Mouse (Mus musculus) adipose tissue, adult 10 weeks (tissue): ENCODE results near the gene Lrrc26. TPM values are rescaled to one million over a fixed set of nuclear protein-coding genes. Genes with fewer than 3 reads are reported as not detected.

Source experiments
- polyA plus RNA-seq: library from polyadenylated mRNA; stranded (reverse); fragments of 350-450 nt; fragmentation: Illumina TruSeq; extraction: RNeasy Lipid Tissue Mini Kit (QIAGEN cat#74804); gene quantifications from one replicate; pipeline ENCODE4 v1.2.3, GENCODE M21; 2014; ENCODE audit warnings: low read depth, low replicate concordance

Lrrc26 gene
- 2.9 TPM for polyA plus RNA-seq

GRCm38 (mm10) chr2:25289651-25290050 lies at the start of gene Lrrc26:
TSS of gene Lrrc26 (plus strand) at chr2:25289915.

GRCm38 (mm10) chr2:25242101-25242506 lies 47.6 kb upstream of the Lrrc26 start, which contains the start of the genes Rnf208 and Cysrt1:
TSS of gene Rnf208 (plus strand) at chr2:25242255.
TSS of gene Cysrt1 (minus strand) at chr2:25242452.

GRCm38 (mm10) chr2:25246183-25247072 lies 43.3 kb upstream of the Lrrc26 start, which contains the start of gene AL732309.1:
TSS of gene AL732309.1 (minus strand) at chr2:25246863.

GRCm38 (mm10) chr2:25255284-25255779 lies 34.4 kb upstream of the Lrrc26 start, which contains the start of gene Tmem203:
TSS of gene Tmem203 (plus strand) at chr2:25255439.

DNA sequence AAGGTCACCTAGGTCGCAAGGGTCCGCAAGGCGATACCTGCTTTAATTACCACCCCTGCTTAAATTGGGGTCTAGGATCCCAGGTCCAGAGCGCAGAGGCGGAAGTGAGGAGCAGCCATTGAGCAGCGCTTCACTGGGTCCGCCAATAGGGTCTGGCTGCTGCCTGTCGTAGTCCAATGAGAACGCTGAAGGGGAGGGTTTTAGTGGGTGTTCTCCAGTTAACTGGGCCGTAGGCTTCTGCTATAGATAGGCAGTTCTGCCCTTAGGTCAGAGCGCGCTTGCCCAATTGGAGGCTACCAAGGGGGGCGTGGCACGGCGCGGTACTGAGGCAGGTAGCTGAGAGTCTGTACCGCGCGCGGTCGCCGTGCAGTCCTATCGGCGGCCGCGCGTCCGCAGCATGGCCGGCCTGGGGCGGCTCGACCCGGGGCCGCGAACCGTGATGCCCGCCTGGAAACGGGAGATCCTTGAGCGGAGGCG lies 27.4 kb upstream of the Lrrc26 start, which contains the start of gene Tprn:
Tprn (plus strand) TSS at position 328 of the 477 bp plus-strand sequence.

DNA sequence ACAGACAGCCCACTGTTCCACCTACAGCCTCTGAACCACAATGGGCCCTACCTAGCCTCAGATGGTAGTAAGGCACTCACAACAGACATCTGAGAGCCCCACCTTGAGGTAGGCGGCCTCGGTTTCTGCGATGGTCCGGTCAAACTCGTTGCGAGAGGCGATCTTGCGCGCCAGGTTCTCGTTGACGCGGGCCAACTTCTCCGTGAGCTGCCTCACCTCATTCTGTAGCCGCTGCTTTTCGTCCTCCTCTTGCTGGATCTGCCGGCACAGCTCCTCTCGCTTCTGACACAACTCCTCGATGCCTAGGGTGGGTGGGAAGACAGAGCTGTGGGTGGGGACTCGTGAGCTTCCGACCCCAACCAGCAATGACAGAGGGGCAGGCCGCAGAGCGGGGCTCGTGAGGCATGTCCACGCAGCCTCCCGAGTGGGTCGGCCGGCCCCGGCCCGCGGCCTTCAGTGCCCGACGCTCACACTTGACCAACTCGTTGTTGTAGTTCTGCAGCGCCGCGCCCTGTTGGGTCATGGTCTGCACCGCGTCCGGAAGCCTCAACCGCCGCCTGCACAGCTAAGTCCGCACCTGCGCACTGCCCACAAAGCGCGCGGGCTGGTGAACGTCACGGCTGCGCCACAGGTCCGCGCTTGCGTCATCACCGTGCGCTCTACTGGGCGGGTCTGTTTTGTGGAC lies 17.7 kb upstream of the Lrrc26 start, which contains the start of the genes Ssna1 and Anapc2:
Ssna1 (minus strand) TSS at position 612 of the 685 bp plus-strand sequence.
Anapc2 (plus strand) TSS at position 652 of the 685 bp plus-strand sequence.

GRCm38 (mm10) chr2:25287927-25288649 lies 1.6 kb upstream of the Lrrc26 start, which contains the start of gene Tmem210:
TSS of gene Tmem210 (plus strand) at chr2:25288145.

GRCm38 (mm10) chr2:25318971-25319773 lies 29.5 kb downstream of the Lrrc26 start, which contains the start of gene Grin1:
TSS of gene Grin1 (minus strand) at chr2:25319187.

DNA sequence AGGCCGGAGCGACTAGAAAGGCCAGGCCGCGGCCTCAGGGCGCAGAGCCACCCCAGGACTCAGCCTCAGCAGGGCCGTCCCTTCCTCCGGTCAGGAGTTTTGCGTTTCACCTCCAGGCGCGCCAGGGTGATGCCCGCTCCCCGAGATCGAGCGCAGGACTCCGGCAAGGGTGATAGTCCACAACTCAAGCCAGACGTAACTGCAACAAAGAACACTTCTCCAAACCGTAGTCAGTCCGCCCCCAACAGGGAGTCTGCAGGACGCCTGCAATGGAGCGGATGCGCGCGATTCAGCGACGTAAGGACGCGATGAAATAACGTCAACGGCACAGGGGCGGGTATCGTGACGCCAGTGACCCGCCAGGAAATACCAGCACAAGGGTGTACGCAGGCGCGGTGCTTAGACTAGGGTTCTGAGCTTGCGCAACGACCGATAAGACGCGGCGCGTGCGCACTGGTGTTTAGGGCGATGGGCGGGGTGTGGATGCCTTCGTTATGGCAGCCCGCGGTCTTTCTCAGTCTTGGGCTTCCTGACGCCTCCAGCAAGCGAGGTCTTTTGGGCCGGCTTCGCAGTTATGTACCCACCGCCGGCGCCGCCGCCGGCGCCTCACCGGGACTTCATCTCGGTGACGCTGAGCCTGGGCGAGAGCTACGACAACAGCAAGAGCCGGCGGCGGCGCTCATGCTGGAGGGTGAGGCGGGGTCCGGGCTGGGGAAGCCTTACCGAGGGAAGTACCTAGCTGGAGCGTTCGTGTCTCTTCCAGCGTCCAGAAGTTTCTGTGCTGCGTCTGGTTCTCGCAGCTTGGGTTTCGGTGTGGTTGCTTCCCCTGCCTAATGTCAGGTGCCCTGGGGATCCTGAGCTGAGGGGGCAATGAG lies 42.8 kb downstream of the Lrrc26 start, which contains the start of gene Man1b1:
Man1b1 (plus strand) TSS at position 53 of the 875 bp plus-strand sequence.

Other genes starting within 250 kb of the Lrrc26 start
- 187 TPM for gene Nsmf, start 235.6 kb upstream of the Lrrc26 start, polyA plus RNA-seq
- 3.4 TPM for gene Entpd8, start 209.6 kb upstream of the Lrrc26 start, polyA plus RNA-seq
- gene Noxa1, start 194.8 kb upstream of the Lrrc26 start, polyA plus RNA-seq = 0.26 TPM
- 6.2 TPM for gene Nrarp, start 109.2 kb upstream of the Lrrc26 start, polyA plus RNA-seq
- 24.7 TPM for gene Tor4a, start 93.0 kb upstream of the Lrrc26 start, polyA plus RNA-seq
- gene Nelfb, start 78.4 kb upstream of the Lrrc26 start, polyA plus RNA-seq = 43.3 TPM
- gene Stpg3, start 75.3 kb upstream of the Lrrc26 start, polyA plus RNA-seq = 1.8 TPM
- gene Fam166a, start 71.2 kb upstream of the Lrrc26 start, polyA plus RNA-seq = 6.7 TPM
- gene Tubb4b, start 65.2 kb upstream of the Lrrc26 start, polyA plus RNA-seq = 224 TPM
- gene Slc34a3, start 55.6 kb upstream of the Lrrc26 start, polyA plus RNA-seq = not detected
- not detected for gene Rnf224, start 53.1 kb upstream of the Lrrc26 start, polyA plus RNA-seq
- 6.8 TPM for gene Rnf208, start 47.7 kb upstream of the Lrrc26 start, polyA plus RNA-seq
- 0.38 TPM for gene Cysrt1, start 47.5 kb upstream of the Lrrc26 start, polyA plus RNA-seq
- 13.6 TPM for gene AL732309.1, start 43.1 kb upstream of the Lrrc26 start, polyA plus RNA-seq
- 27.6 TPM for gene Tmem203, start 34.5 kb upstream of the Lrrc26 start, polyA plus RNA-seq
- gene Tprn, start 27.3 kb upstream of the Lrrc26 start, polyA plus RNA-seq = 11.7 TPM
- gene Ssna1, start 17.5 kb upstream of the Lrrc26 start, polyA plus RNA-seq = 57.4 TPM
- gene Anapc2, start 17.4 kb upstream of the Lrrc26 start, polyA plus RNA-seq = 70.9 TPM
- gene Tmem210, start 1.8 kb upstream of the Lrrc26 start, polyA plus RNA-seq = 2.1 TPM
- not detected for gene Grin1, start 29.3 kb downstream of the Lrrc26 start, polyA plus RNA-seq
- 44.1 TPM for gene Man1b1, start 42.4 kb downstream of the Lrrc26 start, polyA plus RNA-seq
- 15.5 TPM for gene Dpp7, start 66.4 kb downstream of the Lrrc26 start, polyA plus RNA-seq
- 26.4 TPM for gene Uap1l1, start 75.8 kb downstream of the Lrrc26 start, polyA plus RNA-seq
- gene Sapcd2, start 82.4 kb downstream of the Lrrc26 start, polyA plus RNA-seq = 1.5 TPM
- gene Entpd2, start 106.0 kb downstream of the Lrrc26 start, polyA plus RNA-seq = 47.9 TPM
- 94.7 TPM for gene Npdc1, start 109.4 kb downstream of the Lrrc26 start, polyA plus RNA-seq
- 0.61 TPM for gene Fut7, start 133.4 kb downstream of the Lrrc26 start, polyA plus RNA-seq
- 204 TPM for gene Abca2, start 138.8 kb downstream of the Lrrc26 start, polyA plus RNA-seq
- 34.4 TPM for gene Clic3, start 166.9 kb downstream of the Lrrc26 start, polyA plus RNA-seq
- gene Paxx, start 171.2 kb downstream of the Lrrc26 start, polyA plus RNA-seq = 79.8 TPM
- 1,188 TPM for gene Ptgds, start 180.1 kb downstream of the Lrrc26 start, polyA plus RNA-seq
- gene Lcn12, start 204.0 kb downstream of the Lrrc26 start, polyA plus RNA-seq = 383 TPM
- gene Fbxw5, start 210.8 kb downstream of the Lrrc26 start, polyA plus RNA-seq = 74.6 TPM
- 7.2 TPM for gene C8g, start 211.8 kb downstream of the Lrrc26 start, polyA plus RNA-seq